Mouse (Mus musculus) MEL (cell line): ENCODE data around the gene Shb. TPM values are rescaled to one million over a fixed set of nuclear protein-coding genes. Genes with fewer than 3 reads are reported as not detected.

Experiments
- DNase-seq: peaks from one replicate; pipeline ENCODE4 v3.0.0; 2011; ENCODE audit warnings: low read depth, low spot score
- H3K27ac ChIP-seq: 2 replicates; pipeline ENCODE4 v1.5.1; 2012; ENCODE audit warnings: low read depth, mild to moderate bottlenecking, control low read depth, low read length, moderate library complexity; ENCODE audit not compliant: control insufficient read depth
- H3K27me3 ChIP-seq, 2 experiments: fragments of 150-350 bp in 1 of 2; sonication (generic) in 1 of 2; 2 replicates each; pipeline ENCODE4 v1.6.1; 2012; ENCODE audit warnings: low read length in 2 of 2, mild to moderate bottlenecking in 2 of 2, improper control_type of control experiment in 1 of 2, moderate library complexity in 1 of 2; ENCODE audit not compliant: insufficient read depth in 2 of 2, control insufficient read depth in 1 of 2
- H3K36me3 ChIP-seq, 2 experiments: 2 replicates each; pipeline ENCODE4 v1.6.1; 2012 to 2014; ENCODE audit warnings: low read length in 2 of 2, improper control_type of control experiment in 1 of 2, inconsistent platforms in 1 of 2, mild to moderate bottlenecking in 1 of 2; ENCODE audit not compliant: insufficient read depth in 2 of 2, control insufficient read depth in 1 of 2
- H3K4me1 ChIP-seq, 2 experiments: fragments of 150-350 bp in 1 of 2; sonication (generic) in 1 of 2; 2 replicates each; pipeline ENCODE4 v1.6.1; 2012; ENCODE audit warnings: low read length in 2 of 2, improper control_type of control experiment in 1 of 2, mild to moderate bottlenecking in 1 of 2; ENCODE audit not compliant: insufficient read depth in 2 of 2, control insufficient read depth in 1 of 2
- H3K4me3 ChIP-seq, 2 experiments: fragments of 150-350 bp in 1 of 2; sonication (generic) in 1 of 2; 2 replicates each; pipeline ENCODE4 v1.5.1; 2012; ENCODE audit warnings: low read depth in 2 of 2, low read length in 2 of 2, mild to moderate bottlenecking in 2 of 2, moderate library complexity in 2 of 2, control low read depth in 1 of 2, improper control_type of control experiment in 1 of 2; ENCODE audit not compliant: control insufficient read depth in 1 of 2, insufficient read depth in 1 of 2
- H3K79me2 ChIP-seq: 2 replicates; pipeline ENCODE4 v1.6.1; 2012; ENCODE audit warnings: mild to moderate bottlenecking, low read length, moderate library complexity; ENCODE audit not compliant: control insufficient read depth, poor library complexity, insufficient read depth
- H3K9ac ChIP-seq: 2 replicates; pipeline ENCODE4 v1.6.1; 2012; ENCODE audit warnings: low read depth, mild to moderate bottlenecking, control low read depth, low read length, moderate library complexity; ENCODE audit not compliant: control insufficient read depth, poor library complexity, severe bottlenecking
- H3K9me3 ChIP-seq: fragments of 150-350 bp; sonication (generic); replicated peaks from 2 replicates; pipeline ENCODE4 v1.6.1; 2012; ENCODE audit warnings: mild to moderate bottlenecking, low read length, improper control_type of control experiment, moderate library complexity; ENCODE audit not compliant: insufficient read depth
- CHD1 ChIP-seq: IDR thresholded peaks from 2 replicates; pipeline ENCODE4 v1.6.1; 2012; ENCODE audit warnings: low read depth, mild to moderate bottlenecking, inconsistent platforms, low read length, improper control_type of control experiment
- E2F4 ChIP-seq: IDR thresholded peaks from 2 replicates; pipeline ENCODE4 v1.6.1; 2011; ENCODE audit warnings: low read depth, low read length, improper control_type of control experiment, borderline replicate concordance
- ETS1 ChIP-seq: IDR thresholded peaks from 2 replicates; pipeline ENCODE4 v1.6.1; 2012; ENCODE audit warnings: low read depth, mild to moderate bottlenecking, inconsistent platforms, low read length, improper control_type of control experiment, moderate library complexity
- GABPA ChIP-seq: IDR thresholded peaks from 2 replicates; pipeline ENCODE4 v1.6.1; 2012; ENCODE audit warnings: low read depth, mild to moderate bottlenecking, inconsistent platforms, low read length, improper control_type of control experiment, moderate library complexity
- GATA1 ChIP-seq: IDR thresholded peaks from 2 replicates; pipeline ENCODE4 v1.6.1; 2011; ENCODE audit warnings: low read depth, low read length, improper control_type of control experiment
- HCFC1 ChIP-seq: IDR thresholded peaks from 2 replicates; pipeline ENCODE4 v1.6.1; 2012; ENCODE audit warnings: low read depth, mild to moderate bottlenecking, inconsistent platforms, low read length, improper control_type of control experiment, moderate library complexity
- JUND ChIP-seq: IDR thresholded peaks from 2 replicates; pipeline ENCODE4 v1.6.1; 2011; ENCODE audit warnings: low read depth, mild to moderate bottlenecking, improper control_type of control experiment, low read length
- KAT2A ChIP-seq: conservative IDR thresholded peaks from 2 replicates; pipeline ENCODE4 v1.6.1; 2012; ENCODE audit warnings: low read depth, low read length, improper control_type of control experiment, inconsistent platforms
- MAFK ChIP-seq: IDR thresholded peaks from 2 replicates; pipeline ENCODE4 v1.6.1; 2011; ENCODE audit warnings: low read depth, mild to moderate bottlenecking, low read length, improper control_type of control experiment, borderline replicate concordance
- MAZ ChIP-seq: IDR thresholded peaks from 2 replicates; pipeline ENCODE4 v1.6.1; 2012; ENCODE audit warnings: low read depth, mild to moderate bottlenecking, inconsistent platforms, low read length, improper control_type of control experiment
- MEF2A ChIP-seq: IDR thresholded peaks from 2 replicates; pipeline ENCODE4 v1.6.1; 2014; ENCODE audit warnings: low read depth, mild to moderate bottlenecking, inconsistent platforms, low read length, improper control_type of control experiment; ENCODE audit not compliant: poor library complexity, insufficient replicate concordance, severe bottlenecking; ENCODE audit errors: extremely low read depth
- NRF1 ChIP-seq: IDR thresholded peaks from 2 replicates; pipeline ENCODE4 v1.6.1; 2014; ENCODE audit warnings: low read depth, mild to moderate bottlenecking, inconsistent platforms, low read length, improper control_type of control experiment, moderate library complexity; ENCODE audit not compliant: poor library complexity, insufficient read depth, severe bottlenecking
- RCOR1 ChIP-seq: IDR thresholded peaks from 2 replicates; pipeline ENCODE4 v1.6.1; 2012; ENCODE audit warnings: low read depth, mild to moderate bottlenecking, inconsistent platforms, low read length, improper control_type of control experiment
- SIN3A ChIP-seq: IDR thresholded peaks from 2 replicates; pipeline ENCODE4 v1.6.1; 2012; ENCODE audit warnings: low read length, improper control_type of control experiment, inconsistent platforms
- TBP ChIP-seq: IDR thresholded peaks from 2 replicates; pipeline ENCODE4 v1.8.0; 2011; ENCODE audit warnings: low read depth, low read length, improper control_type of control experiment
- USF1 ChIP-seq: IDR thresholded peaks from 2 replicates; pipeline ENCODE4 v1.6.1; 2014; ENCODE audit warnings: low read depth, mild to moderate bottlenecking, inconsistent platforms, low read length, improper control_type of control experiment, moderate library complexity
- ZC3H11A ChIP-seq: IDR thresholded peaks from 2 replicates; pipeline ENCODE4 v1.6.1; 2012; ENCODE audit warnings: low read depth, mild to moderate bottlenecking, inconsistent platforms, low read length, improper control_type of control experiment
- ZNF384 ChIP-seq: IDR thresholded peaks from 2 replicates; pipeline ENCODE4 v1.6.1; 2012; ENCODE audit warnings: low read depth, mild to moderate bottlenecking, inconsistent platforms, low read length, improper control_type of control experiment
- polyA plus RNA-seq, 2 experiments: library from polyadenylated mRNA; stranded (reverse) in 1 of 2; unstranded in 1 of 2; fragments of >175 nt in 1 of 2; fragments of >200 nt in 1 of 2; gene quantifications; 2 replicates each; pipeline versions ENCODE4 v1.2.1 to v1.2.4; 2012; ENCODE audit warnings: low replicate concordance in 2 of 2, low read depth in 1 of 2; ENCODE audit not compliant: insufficient read length in 2 of 2, insufficient read depth in 1 of 2, missing spikeins in 1 of 2
- total RNA-seq: library from RNA; depleted of rRNA; stranded (reverse); fragments of 300-350 nt; gene quantifications from 2 replicates; pipeline ENCODE4 v1.2.3, GENCODE M21; 2012

The Shb gene
- total and polyA plus RNA-seq, 3 experiments, result 5.2 to 13.9 TPM; not detected in 1

DNA sequence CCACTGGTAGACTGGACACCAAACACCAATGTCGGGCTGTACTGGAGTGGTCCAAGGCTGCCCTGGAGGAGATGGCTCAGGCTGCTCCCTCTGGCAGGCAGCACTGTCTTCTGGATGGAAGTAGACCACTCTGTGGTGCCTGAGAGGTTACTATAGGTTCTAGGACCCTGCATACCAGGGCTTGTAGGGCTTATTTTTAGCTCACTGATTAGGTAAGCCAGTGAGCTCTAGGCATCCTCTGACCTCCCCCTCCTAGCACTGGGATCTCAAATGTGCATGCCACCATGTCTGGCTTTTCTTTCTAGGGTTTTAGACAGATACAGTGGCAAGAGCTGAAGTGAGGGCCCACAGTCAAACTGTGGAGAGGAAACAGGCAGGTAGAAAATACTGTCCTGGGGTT, 24.8 kb downstream of the Shb start:
- H3K9ac ChIP-seq, result no peak overlapping the region
- H3K9me3 ChIP-seq, result no peaks in the 10 kb centered on the region
- no peaks in the 10 kb centered on the region for H3K4me1 ChIP-seq
- H3K4me3 ChIP-seq, result no peak overlapping the region
- H3K36me3 ChIP-seq, result no peaks in the 10 kb centered on the region
- TF ChIP-seq TBP (no peak), CHD1 (no peak), MAZ (no peak), GATA1 (no peak)
- H3K27ac ChIP-seq, result no peak overlapping the region
- 0 out of 2 replicates have a peak, but pooled peaks cover 2% of the 10 kb centered on the region for H3K79me2 ChIP-seq
- H3K27me3 ChIP-seq, result no peaks in the 10 kb centered on the region
- no peak for DNase-seq

- Histone ChIP-seq H3K36me3 (no peaks in the 10 kb centered on the region), H3K4me3 (no peak overlapping the region), H3K4me1 (no peaks in the 10 kb centered on the region), H3K9ac (no peak overlapping the region), H3K27me3 (no peaks in the 10 kb centered on the region), H3K9me3 (no peaks in the 10 kb centered on the region), H3K79me2 (no peaks in the 10 kb centered on the region), H3K27ac (no peak overlapping the region)
- TF ChIP-seq ZNF384 (no peak), NRF1 (no peak)
- no peak for DNase-seq
Observed at GRCm38 (mm10) chr4:45507039-45507438, 25.2 kb downstream of the Shb start.

- H3K4me1 ChIP-seq, result no peaks in the 10 kb centered on the region
Observed at GRCm38 (mm10) chr4:45506613-45507012, 25.7 kb downstream of the Shb start.

More at GRCm38 (mm10) chr4:45506613-45507012, 25.7 kb downstream of the Shb start:
- H3K36me3 ChIP-seq, result no peaks in the 10 kb centered on the region
- no peak for DNase-seq
- no peak overlapping the region for H3K9ac ChIP-seq
- TF ChIP-seq KAT2A (no peak), MEF2A (no peak), RCOR1 (no peak), E2F4 (no peak), MAZ (no peak), SIN3A (no peak), GABPA (no peak), ETS1 (no peak), MAFK (no peak), USF1 (no peak), JUND (no peak), HCFC1 (no peak), ZC3H11A (no peak)
- TF ChIP-seq, all 39 proteins: peak for 0
- H3K27ac ChIP-seq, result no peak overlapping the region
- no peaks in the 10 kb centered on the region for H3K9me3 ChIP-seq
- no peaks in the 10 kb centered on the region for H3K27me3 ChIP-seq
- no peak overlapping the region for H3K4me3 ChIP-seq
- no peaks in the 10 kb centered on the region for H3K79me2 ChIP-seq
